ENCODE assay signal across 38 mouse cellular contexts in genomic region chr2:164371371-164371770, GRCm38 (mm10). TPM values are rescaled to one million over a fixed set of nuclear protein-coding genes. Genes with fewer than 3 reads are reported as not detected.
"Had no signal": no experiment of that assay in that cellular context is flagged by ENCODE, and none has a peak within 500 bp of the region (broad histone marks: within the 10 kb centered on the region; RNA-seq: fewer than 3 reads in every experiment).

No protein-coding gene starts in this region.

- H3K4me3 ChIP-seq: gastrocnemius, adult 2 months; heart, embryonic 10.5 days; heart, embryonic 12.5 days; hindbrain, embryonic 13.5 days; hindbrain, embryonic 15.5 days; kidney, embryonic 15.5 days; layer of hippocampus, adult 2 months; left cerebral cortex, adult 2 months; limb, embryonic 10.5 days; limb, embryonic 12.5 days; liver, embryonic 13.5 days had no signal

- H3K4me1 ChIP-seq: heart, embryonic 10.5 days; heart, embryonic 12.5 days; hindbrain, embryonic 13.5 days; hindbrain, embryonic 15.5 days; kidney, embryonic 15.5 days; limb, embryonic 12.5 days; liver, embryonic 13.5 days had no signal

- H3K27ac ChIP-seq: gastrocnemius, adult 2 months; heart, embryonic 10.5 days; hindbrain, embryonic 13.5 days; hindbrain, embryonic 15.5 days; hindbrain, postnatal 0 days; kidney, embryonic 15.5 days; kidney, postnatal 0 days; layer of hippocampus, adult 2 months; left cerebral cortex, adult 2 months; limb, embryonic 10.5 days; limb, embryonic 12.5 days; liver, embryonic 13.5 days had no signal

- DNase-seq: gastrocnemius, adult 2 months; gastrocnemius, postnatal 10 days; gastrocnemius, postnatal 36 days; heart, adult 18-20 months; heart, postnatal 10 days; heart, postnatal 36 days; kidney, adult 11 months; kidney, adult 2 months; kidney, adult 9 months; kidney, postnatal 14 days; kidney, postnatal 4 days; liver; liver, embryonic 13.5 days had no signal

RNA-seq across cellular contexts. Expression of gene Slpi, which starts 17.5 kb away (rescaled TPM):
- total RNA-seq: hindbrain, postnatal 0 days; left cerebral cortex, adult 2 months; left cerebral cortex, postnatal 14 days had no signal
- polyA plus RNA-seq: limb, embryonic 10.5 days had no signal

RNA-seq across cellular contexts. Expression of gene Rbpjl, which starts 31.6 kb away (rescaled TPM):
- total RNA-seq: gastrocnemius, adult 2 months; gastrocnemius, postnatal 36 days; heart, adult 18-20 months; heart, adult 8-10 months; heart, postnatal 10 days; heart, postnatal 36 days; hematopoietic stem cell, adult 5-6 weeks; hindbrain, postnatal 0 days had no signal
- polyA plus RNA-seq: hindbrain, embryonic 11.5 days; kidney, adult 2 months; kidney, postnatal 0 days; limb, embryonic 10.5 days had no signal

RNA-seq across cellular contexts. Expression of gene Matn4, which starts 33.6 kb away (rescaled TPM):
- total RNA-seq: hematopoietic stem cell, adult 5-6 weeks had no signal

RNA-seq across cellular contexts. Expression of gene Svs5, which starts 38.8 kb away (rescaled TPM):
- total RNA-seq: gastrocnemius, adult 2 months; gastrocnemius, postnatal 10 days; gastrocnemius, postnatal 36 days; heart, adult 18-20 months; heart, adult 8-10 months; heart, postnatal 10 days; heart, postnatal 36 days; hematopoietic stem cell, adult 5-6 weeks; hindbrain, postnatal 0 days; layer of hippocampus, adult 2 months; layer of hippocampus, postnatal 10 days; layer of hippocampus, postnatal 25 days; left cerebral cortex, adult 2 months; left cerebral cortex, postnatal 14 days; left cerebral cortex, postnatal 36 days had no signal
- polyA plus RNA-seq: frontal cortex, adult 2 months; heart, embryonic 10.5 days; heart, embryonic 12.5 days; heart, embryonic 14.5 days; heart, embryonic 16.5 days; hindbrain, embryonic 11.5 days; hindbrain, embryonic 13.5 days; hindbrain, embryonic 15.5 days; hindbrain, postnatal 0 days; intestine, embryonic 14.5 days; intestine, embryonic 16.5 days; kidney, adult 2 months; kidney, embryonic 15.5 days; kidney, postnatal 0 days; limb, embryonic 10.5 days; limb, embryonic 12.5 days; limb, embryonic 14.5 days; liver, embryonic 11.5 days; liver, embryonic 13.5 days had no signal

RNA-seq across cellular contexts. Expression of gene Svs6, which starts 54.8 kb away (rescaled TPM):
- total RNA-seq: gastrocnemius, adult 2 months; gastrocnemius, postnatal 10 days; gastrocnemius, postnatal 36 days; heart, adult 18-20 months; heart, adult 8-10 months; heart, postnatal 10 days; heart, postnatal 36 days; hematopoietic stem cell, adult 5-6 weeks; hindbrain, postnatal 0 days; layer of hippocampus, adult 2 months; layer of hippocampus, postnatal 10 days; layer of hippocampus, postnatal 25 days; left cerebral cortex, adult 2 months; left cerebral cortex, postnatal 14 days; left cerebral cortex, postnatal 36 days had no signal
- polyA plus RNA-seq: frontal cortex, adult 2 months; heart, embryonic 10.5 days; heart, embryonic 12.5 days; heart, embryonic 14.5 days; heart, embryonic 16.5 days; hindbrain, embryonic 11.5 days; hindbrain, embryonic 13.5 days; hindbrain, embryonic 15.5 days; hindbrain, postnatal 0 days; intestine, embryonic 14.5 days; intestine, embryonic 16.5 days; kidney, adult 2 months; kidney, embryonic 15.5 days; kidney, postnatal 0 days; limb, embryonic 10.5 days; limb, embryonic 12.5 days; limb, embryonic 14.5 days; liver, embryonic 11.5 days; liver, embryonic 13.5 days had no signal
